Mouse (Mus musculus): ENCODE data around the gene Stx12. TPM values are rescaled to one million over a fixed set of nuclear protein-coding genes. Genes with fewer than 3 reads are reported as not detected.

Gene Stx12
- polyA plus RNA-seq, 1 experiment, result 37.6 TPM

DNA sequence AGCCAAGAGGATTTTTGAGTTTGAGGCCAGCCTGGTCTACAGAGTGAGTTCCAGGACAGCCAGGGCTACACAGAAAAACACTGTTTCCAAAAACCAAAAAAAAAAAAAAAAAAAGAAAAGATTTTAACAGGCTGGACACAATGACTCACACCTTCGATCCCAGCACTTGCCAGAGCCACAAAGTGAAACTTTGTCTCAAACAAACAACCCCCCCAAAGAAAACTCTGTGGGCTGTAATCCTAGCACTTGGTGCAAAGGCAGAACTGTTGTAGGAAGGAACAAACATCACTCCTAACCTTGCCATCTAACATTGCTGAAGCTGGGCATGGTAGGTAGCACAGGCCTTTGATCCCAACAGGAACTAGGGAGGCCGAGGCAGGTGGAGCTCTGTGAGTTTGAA lies 19.5 kb downstream of the Stx12 start:
- DNase-seq (ENCODE audit: low read depth), result no peak

GRCm38 (mm10) chr4:132863012-132863411 lies 21.3 kb downstream of the Stx12 start:
- no peak for DNase-seq (ENCODE audit: low read depth)

- no peak for DNase-seq (ENCODE audit: low read depth)
Observed at GRCm38 (mm10) chr4:132860880-132861279, 23.4 kb downstream of the Stx12 start.

GRCm38 (mm10) chr4:132843705-132844071 lies 40.6 kb downstream of the Stx12 start:
- DNase-seq (ENCODE audit: low read depth), result no peak

DNA sequence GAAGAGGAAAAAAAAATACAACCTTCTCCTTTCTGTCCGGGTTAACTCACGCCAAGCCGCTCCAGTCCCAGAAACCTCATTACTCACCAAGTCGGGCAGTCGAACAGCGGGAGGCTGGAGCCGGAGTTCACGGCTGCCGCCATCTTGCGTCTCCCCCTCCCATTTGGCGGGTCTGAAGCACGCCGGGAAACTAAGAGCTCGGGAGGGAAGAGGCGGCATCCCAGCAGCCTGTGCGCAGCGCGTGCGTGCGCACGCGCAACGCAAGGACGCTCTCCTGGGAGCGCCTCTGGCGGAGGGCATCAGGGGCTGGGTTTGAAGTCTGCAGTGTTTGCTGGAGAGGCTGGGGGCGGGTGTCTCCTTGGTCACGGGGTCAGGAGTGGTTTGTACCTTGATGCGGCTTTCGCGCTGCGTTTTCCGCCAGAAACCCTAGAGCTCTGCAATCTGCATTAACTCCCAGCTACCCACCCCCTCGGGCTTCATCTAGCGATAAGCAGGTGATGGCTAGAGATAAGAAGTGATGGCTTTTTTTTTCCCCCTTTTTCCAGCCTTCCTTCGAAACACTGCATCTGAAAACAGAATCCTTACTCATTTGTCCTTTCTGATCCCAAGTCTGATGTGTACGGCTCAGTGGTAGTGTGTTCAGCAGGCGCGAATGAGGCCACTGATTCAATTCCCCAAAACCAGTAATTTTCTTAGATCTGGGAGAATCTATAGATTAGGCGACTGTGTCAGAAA lies 41.2 kb downstream of the Stx12 start, which contains the start of gene Ppp1r8:
TSS of gene Ppp1r8 (minus strand) at position 200 of the 735 bp plus-strand sequence.
- DNase-seq (ENCODE audit: low read depth), result peak; percentile 49

DNA sequence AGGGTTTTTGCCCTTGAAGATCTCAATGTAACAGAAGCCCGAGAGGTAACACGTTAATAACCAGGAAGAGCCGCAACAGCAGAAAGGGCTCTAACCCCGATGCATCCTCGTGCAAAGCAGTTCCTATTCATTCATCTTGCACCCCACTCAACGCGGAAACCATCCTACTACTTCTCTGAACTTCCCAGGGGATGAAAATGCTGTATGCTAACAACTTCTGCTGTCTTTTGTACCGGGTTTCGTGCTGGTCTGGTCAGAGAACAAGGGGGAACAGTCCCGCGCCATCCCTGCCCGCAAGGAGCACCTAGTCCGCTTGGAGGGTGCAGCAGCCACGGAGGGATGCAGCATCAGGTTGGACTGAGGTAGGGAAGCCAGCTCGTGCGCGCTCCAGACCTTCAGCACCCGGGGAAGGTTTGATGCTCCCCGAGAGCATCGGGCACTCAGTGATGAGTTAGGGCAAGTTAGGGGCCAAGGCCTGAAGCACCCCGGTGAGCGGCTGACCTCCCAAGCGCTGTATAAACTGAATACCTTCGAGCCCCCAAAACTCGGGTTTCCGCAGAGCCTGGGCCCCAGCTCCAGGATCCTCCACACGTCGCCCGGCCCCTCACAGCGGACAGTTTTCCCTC lies 41.9 kb downstream of the Stx12 start:
- DNase-seq (ENCODE audit: low read depth), result no peak

- DNase-seq (ENCODE audit: low read depth), result no peak
Observed at GRCm38 (mm10) chr4:132841493-132841892, 42.8 kb downstream of the Stx12 start.

DNA sequence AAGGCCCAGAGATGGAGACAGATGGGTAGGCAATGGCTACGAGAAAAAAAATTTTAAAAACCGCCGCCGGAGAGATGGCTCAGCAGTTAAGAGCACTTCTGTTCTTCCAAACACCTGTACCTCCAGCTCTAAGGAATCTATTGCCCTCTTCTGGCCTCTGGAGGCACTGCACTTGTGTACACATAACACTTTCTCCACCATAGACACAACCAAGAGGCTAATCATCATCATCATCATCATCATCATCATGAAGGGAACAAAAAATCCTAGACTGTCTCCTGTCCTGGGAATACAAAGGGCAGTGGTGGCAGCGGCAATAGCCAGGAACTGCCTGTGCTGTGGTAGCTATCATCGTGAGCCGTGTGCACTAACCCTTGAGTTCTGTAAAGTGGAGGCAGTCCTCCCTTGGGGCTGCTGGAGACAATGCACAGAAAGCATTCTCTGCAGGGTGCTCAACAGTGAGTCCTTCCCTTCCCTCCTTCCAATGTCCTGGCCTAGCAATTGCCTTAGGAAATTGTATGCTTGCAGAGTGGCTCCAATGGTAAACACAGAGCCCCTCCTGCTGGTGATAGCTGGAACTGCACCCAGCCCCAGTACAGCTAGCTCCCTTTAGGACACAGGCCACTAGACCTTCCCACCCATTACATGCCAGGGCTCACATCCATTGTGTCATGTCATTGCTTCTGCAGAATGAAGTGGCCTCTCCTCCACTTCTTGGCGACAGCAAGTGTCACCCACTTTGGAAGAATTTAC lies 60.5 kb downstream of the Stx12 start:
- DNase-seq (ENCODE audit: low read depth), result no peak

DNA sequence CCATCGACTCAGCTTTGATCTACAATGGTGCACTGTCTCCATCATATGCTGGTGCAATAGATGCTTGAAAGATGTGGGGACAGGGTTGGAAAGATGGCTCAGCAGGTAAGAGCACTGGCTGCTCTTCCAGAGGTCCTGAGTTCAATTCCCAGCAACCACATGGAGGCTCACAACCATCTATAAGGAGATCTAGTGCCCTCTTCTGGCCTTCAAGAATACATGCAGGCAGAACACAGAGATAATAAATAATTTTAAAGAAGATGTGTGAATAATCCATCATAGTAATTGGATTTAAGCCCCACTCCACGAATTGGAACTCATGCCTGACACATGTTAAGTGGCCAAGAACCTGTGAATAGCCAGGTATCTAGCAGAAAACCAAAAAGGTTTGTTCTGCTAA lies 65.9 kb downstream of the Stx12 start:
- no peak for DNase-seq (ENCODE audit: low read depth)

DNA sequence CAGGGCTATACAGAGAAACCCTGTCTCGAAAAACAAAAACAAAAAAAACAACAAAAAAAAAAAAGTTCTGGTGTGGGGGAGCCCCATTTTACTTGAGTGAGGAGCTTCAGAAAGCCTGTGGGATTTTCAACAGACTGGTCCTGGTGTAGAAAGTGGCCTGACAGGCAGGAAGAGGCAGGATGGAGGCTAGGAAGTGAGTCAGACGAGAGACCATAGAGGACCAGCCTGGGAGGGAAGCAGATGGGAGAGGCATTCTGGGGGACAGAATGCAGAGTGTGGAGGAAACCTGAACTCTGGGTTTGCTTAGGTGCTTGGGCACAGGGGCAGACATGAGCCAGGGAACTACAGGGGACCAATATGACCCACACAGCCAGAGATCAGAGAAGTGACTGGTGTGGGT lies 67.5 kb downstream of the Stx12 start:
- no peak for DNase-seq (ENCODE audit: low read depth)

- DNase-seq (ENCODE audit: low read depth), result no peak
Observed at GRCm38 (mm10) chr4:132816404-132816803, 67.9 kb downstream of the Stx12 start.

- DNase-seq (ENCODE audit: low read depth), result no peak
Observed at GRCm38 (mm10) chr4:132809621-132810020, 74.7 kb downstream of the Stx12 start.

DNA sequence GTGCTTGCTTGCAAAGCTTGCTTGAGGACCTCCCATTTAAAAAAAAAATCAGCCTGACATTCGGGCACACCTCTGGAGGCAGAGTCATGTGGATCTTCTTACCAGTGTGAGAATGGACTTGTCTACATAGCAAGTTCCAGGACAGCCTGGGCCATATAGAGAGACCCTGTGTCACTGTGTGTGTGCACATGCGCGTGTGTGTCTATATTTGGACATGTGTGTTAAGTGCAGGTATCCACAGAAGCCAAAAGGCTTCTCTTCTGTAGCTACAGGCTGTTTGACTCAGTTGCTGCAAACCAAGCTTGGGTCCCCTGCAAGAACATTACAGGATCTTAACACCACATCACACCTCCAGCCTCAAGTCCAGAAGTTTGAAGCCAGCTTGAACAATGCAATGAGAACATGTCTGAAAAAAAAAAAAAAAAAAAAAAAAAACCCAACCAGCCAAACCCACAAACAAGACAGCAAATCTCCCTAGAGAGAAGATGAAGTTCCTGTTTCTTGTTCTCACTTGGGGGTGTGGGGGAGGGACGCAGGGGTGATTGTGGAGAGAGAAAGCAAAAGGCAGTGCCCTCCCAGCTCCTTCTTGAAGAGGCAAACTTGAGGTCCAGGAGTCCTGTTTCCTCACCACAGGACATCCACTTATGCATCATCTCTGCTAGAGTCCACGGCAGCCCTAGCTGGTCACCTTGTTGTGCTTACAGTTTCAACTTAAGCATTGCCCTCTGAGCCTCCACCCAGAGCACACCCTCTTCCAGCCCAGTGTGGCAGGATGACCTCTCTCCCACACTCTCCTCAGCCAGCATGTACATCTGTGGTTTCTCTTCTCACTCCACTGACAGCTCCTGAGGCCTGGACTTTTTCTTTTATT lies 76.3 kb downstream of the Stx12 start:
- DNase-seq (ENCODE audit: low read depth), result no peak

DNA sequence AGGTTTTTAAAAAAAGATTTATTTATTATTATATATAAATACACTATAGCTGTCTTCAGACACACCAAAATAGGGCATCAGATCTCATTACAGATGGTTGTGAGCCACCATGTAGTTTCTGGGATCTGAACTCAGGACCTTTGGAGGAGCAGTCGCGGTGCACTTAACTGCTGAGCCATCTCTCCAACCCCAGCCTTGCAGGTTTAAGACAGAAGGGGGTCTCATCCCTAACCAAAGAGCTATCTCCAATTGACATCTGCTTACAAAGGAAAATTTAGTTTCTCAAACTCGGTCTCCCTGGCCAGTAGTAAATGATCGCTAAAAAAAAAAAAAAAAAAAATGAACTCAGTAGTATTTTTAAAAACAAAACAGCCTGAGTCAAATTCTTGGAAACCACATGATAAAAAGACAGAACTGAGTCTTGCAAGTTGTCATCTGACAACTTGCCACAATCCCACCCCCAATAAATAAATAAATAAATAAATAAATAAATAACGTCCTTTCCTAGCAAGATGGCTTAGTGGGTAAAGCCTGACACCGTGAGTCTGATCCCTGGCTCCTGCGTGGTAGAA lies 77.6 kb downstream of the Stx12 start:
- no peak for DNase-seq (ENCODE audit: low read depth)

DNA sequence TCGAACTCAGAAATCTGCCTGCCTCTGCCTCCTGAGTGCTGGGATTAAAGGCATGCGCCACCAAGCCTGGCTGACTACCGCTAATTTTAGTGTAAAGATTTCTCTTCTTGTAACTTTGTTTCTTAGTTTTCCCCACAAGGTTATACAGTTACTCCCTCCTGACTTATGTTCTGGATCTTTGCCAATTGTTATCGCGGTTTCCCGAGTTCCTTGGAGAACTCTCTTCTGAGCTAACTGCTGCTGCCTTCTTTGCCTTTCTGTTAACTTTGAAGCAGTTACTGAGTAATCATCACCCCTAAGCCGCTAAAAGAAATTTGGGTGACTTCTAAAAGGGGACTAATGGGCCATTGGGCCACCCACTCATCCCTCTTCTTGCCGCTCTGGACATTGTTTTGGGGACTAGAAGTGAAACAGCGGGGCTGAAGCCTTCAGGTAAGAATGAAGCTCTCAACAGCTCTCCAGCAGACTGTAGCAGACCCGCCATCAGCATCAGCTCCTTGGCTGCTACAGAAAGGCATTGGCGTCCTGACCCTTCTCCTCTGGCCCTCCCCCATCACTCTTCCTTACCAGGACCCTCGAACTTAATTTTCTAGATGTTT lies 78.6 kb downstream of the Stx12 start:
- no peak for DNase-seq (ENCODE audit: low read depth)

GRCm38 (mm10) chr4:132805146-132805545 lies 79.2 kb downstream of the Stx12 start:
- no peak for DNase-seq (ENCODE audit: low read depth)

DNA sequence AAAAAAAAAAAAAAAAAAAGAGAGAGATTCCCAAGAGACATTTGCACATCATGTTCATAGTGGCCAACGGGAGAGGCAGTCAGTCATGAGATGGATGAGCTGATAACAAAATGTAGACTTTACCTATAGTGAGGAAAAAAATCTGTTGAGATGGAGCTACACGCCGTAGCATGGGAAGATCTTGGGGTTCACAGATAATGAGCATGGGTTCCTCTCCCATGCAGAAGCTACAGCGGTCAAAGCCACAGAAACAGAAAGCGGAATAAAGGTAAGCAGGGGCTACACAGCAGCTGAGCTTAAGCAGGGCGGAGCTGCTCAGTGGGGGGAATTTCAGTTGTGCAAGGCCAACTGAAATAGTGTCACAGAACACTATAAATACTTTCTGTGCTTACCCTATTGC lies 80.0 kb downstream of the Stx12 start:
- no peak for DNase-seq (ENCODE audit: low read depth)

- DNase-seq (ENCODE audit: low read depth), result no peak
Observed at GRCm38 (mm10) chr4:132803876-132804275, 80.4 kb downstream of the Stx12 start.
